ENCODE assay signal across 9 mouse cellular contexts in genomic region chr9:15529275-15529964, GRCm38 (mm10). TPM values are rescaled to one million over a fixed set of nuclear protein-coding genes. Genes with fewer than 3 reads are reported as not detected.
DNase-seq lines count a peak whose midpoint lies in the region; ATAC-seq lines count a peak whose summit lies in the region.
"Had no signal": no experiment of that assay in that cellular context is flagged by ENCODE, and none has a peak within 500 bp of the region (broad histone marks: within the 10 kb centered on the region; RNA-seq: fewer than 3 reads in every experiment).

No protein-coding gene starts in this region.

- no peak overlapping the region for H3K4me3 ChIP-seq in brown adipose tissue, adult 24 weeks (ENCODE audit: insufficient read depth, low read depth, low read length)
- H3K4me3 ChIP-seq in hindbrain, embryonic 15.5 days, result no peak overlapping the region
- H3K4me3 ChIP-seq: limb, embryonic 15.5 days had no signal

- ATAC-seq in hindbrain, embryonic 15.5 days (ENCODE audit: low FRiP score, low read depth), result 0 out of 2 replicates have a peak, but pooled peaks have one; percentile 32

- peaks cover 37% of the 10 kb centered on the region for H3K4me1 ChIP-seq in brown adipose tissue, adult 24 weeks (ENCODE audit: control insufficient read depth, insufficient read depth, insufficient read length, low read length)
- peaks cover 25% of the 10 kb centered on the region for H3K4me1 ChIP-seq in hindbrain, embryonic 15.5 days (replicated peaks)

- H3K4me2 ChIP-seq in hindbrain, embryonic 15.5 days, result no peak overlapping the region
- H3K4me2 ChIP-seq: limb, embryonic 15.5 days had no signal

- DNase-seq in left cerebral cortex, postnatal 4 days, result peak; percentile 77
- DNase-seq in left cerebral cortex, adult 8-10 months (ENCODE audit: low spot score in 2 of 2), result no peak
- DNase-seq in lung, postnatal 14 days, result peak; percentile 73
- no peak for DNase-seq in right cerebral cortex, postnatal 14 days
- no peak for DNase-seq in thymus, postnatal 25 days
- DNase-seq in thymus, postnatal 10 days (ENCODE audit: low spot score in 2 of 2), result no peak

- 52% methylated on average over 8 of the region's 8 CpGs for WGBS in hindbrain, embryonic 15.5 days

- H3K9me3 ChIP-seq in hindbrain, embryonic 15.5 days, result no peaks in the 10 kb centered on the region
- H3K9me3 ChIP-seq: limb, embryonic 15.5 days had no signal

- no peaks in the 10 kb centered on the region for H3K36me3 ChIP-seq in hindbrain, embryonic 15.5 days
- H3K36me3 ChIP-seq: limb, embryonic 15.5 days had no signal

- H3K27ac ChIP-seq in brown adipose tissue, adult 24 weeks (replicated peaks; ENCODE audit: low read depth, low read length), result peak overlapping the region; percentile 57
- no peak overlapping the region for H3K27ac ChIP-seq in hindbrain, embryonic 15.5 days (replicated peaks)
- H3K27ac ChIP-seq: limb, embryonic 15.5 days had no signal

- intact Hi-C loops in left cerebral cortex, postnatal 4 days (cut with DNase I), result no loop called here

- H3K9ac ChIP-seq in hindbrain, embryonic 15.5 days, result no peak overlapping the region
- H3K9ac ChIP-seq: limb, embryonic 15.5 days had no signal

- H3K27me3 ChIP-seq in hindbrain, embryonic 15.5 days, result no peaks in the 10 kb centered on the region
- H3K27me3 ChIP-seq: limb, embryonic 15.5 days had no signal

RNA-seq across cellular contexts. Expression of gene Smco4, which starts 36.2 kb away (rescaled TPM):
- total RNA-seq in left cerebral cortex, postnatal 4 days (2021), result 1 to 10 TPM; 5.2 to 6.8 TPM
- 1 to 10 TPM; 3.6 to 6.2 (median 5.1) TPM for total RNA-seq in left cerebral cortex, adult 8-10 months (2022)
- polyA plus RNA-seq in brown adipose tissue, adult 24 weeks (2012; ENCODE audit: insufficient read depth, insufficient read length, missing spikeins), result 14.5 and 22.4 TPM in 2 replicates
- 1.0 and 1.1 TPM in 2 replicates for polyA plus RNA-seq in hindbrain, embryonic 15.5 days (2015; fragmentation: Nextera tagmentation; extraction: Ambion mirVana)

Comparison
In these comparisons a context has a peak if more than half of its experiments do, and no peak if none do; other contexts are left out.
1. DNase-seq: peak in left cerebral cortex, postnatal 4 days (single experiment) and lung, postnatal 14 days (single experiment); none in left cerebral cortex, adult 8-10 months (0 of 2), right cerebral cortex, postnatal 14 days (single experiment), thymus, postnatal 25 days (single experiment) and thymus, postnatal 10 days (0 of 2).